Mouse (Mus musculus) erythroblast, embryonic 14.5 days (primary cell): ENCODE data around the gene Sema5b. TPM values are rescaled to one million over a fixed set of nuclear protein-coding genes. Genes with fewer than 3 reads are reported as not detected.

Experiments
- H3K27me3 ChIP-seq: 2 replicates; pipeline ENCODE4 v1.6.1; 2012; ENCODE audit warnings: inconsistent platforms; ENCODE audit not compliant: control insufficient read depth
- H3K36me3 ChIP-seq: 2 replicates; pipeline ENCODE4 v1.6.1; 2012; ENCODE audit warnings: mild to moderate bottlenecking, inconsistent platforms; ENCODE audit not compliant: control insufficient read depth
- H3K4me1 ChIP-seq: 2 replicates; pipeline ENCODE4 v1.6.1; 2012; ENCODE audit warnings: inconsistent platforms; ENCODE audit not compliant: control insufficient read depth
- H3K4me3 ChIP-seq: replicated peaks from 2 replicates; pipeline ENCODE3; 2012; ENCODE audit warnings: moderate library complexity, mild to moderate bottlenecking, inconsistent platforms
- H3K9me3 ChIP-seq: 2 replicates; pipeline ENCODE4 v1.6.1; 2012; ENCODE audit warnings: low read length, inconsistent platforms, mixed read lengths; ENCODE audit not compliant: control insufficient read depth
- GATA1 ChIP-seq: IDR thresholded peaks from 2 replicates; pipeline ENCODE4 v1.6.1; 2012; ENCODE audit warnings: low read length, inconsistent platforms, mixed read lengths
- TAL1 ChIP-seq: IDR thresholded peaks from 3 replicates; pipeline ENCODE4 v1.6.1; 2012; ENCODE audit warnings: low read length, inconsistent platforms, mixed read lengths
- polyA plus RNA-seq: library from polyadenylated mRNA; stranded (reverse); fragments of >175 nt; gene quantifications from 2 replicates; pipeline ENCODE4 v1.2.3, GENCODE M21; 2012

The Sema5b gene
- polyA plus RNA-seq, 1 experiment, result 0.02 TPM

- Histone ChIP-seq H3K27me3 (no peaks in the 10 kb centered on the region), H3K4me1 (no peaks in the 10 kb centered on the region), H3K36me3 (no peaks in the 10 kb centered on the region), H3K9me3 (no peaks in the 10 kb centered on the region), H3K4me3 (no peak overlapping the region)
- TF ChIP-seq GATA1 (no peak), TAL1 (no peak)
Measured at GRCm38 (mm10) chr16:35613851-35614804, 73.2 kb downstream of the Sema5b start.

- TF ChIP-seq GATA1, result no peak
- TF ChIP-seq TAL1, result no peak
- Histone ChIP-seq H3K9me3 (no peaks in the 10 kb centered on the region), H3K36me3 (no peaks in the 10 kb centered on the region), H3K4me3 (no peak overlapping the region), H3K27me3 (no peaks in the 10 kb centered on the region), H3K4me1 (no peaks in the 10 kb centered on the region)
Measured at GRCm38 (mm10) chr16:35617732-35618131, 76.8 kb downstream of the Sema5b start.

- Histone ChIP-seq H3K4me3 (no peak overlapping the region), H3K36me3 (no peaks in the 10 kb centered on the region), H3K4me1 (no peaks in the 10 kb centered on the region), H3K9me3 (no peaks in the 10 kb centered on the region), H3K27me3 (no peaks in the 10 kb centered on the region)
- TF ChIP-seq GATA1 (no peak), TAL1 (no peak)
Measured at GRCm38 (mm10) chr16:35623026-35623425, 82.1 kb downstream of the Sema5b start.

GRCm38 (mm10) chr16:35623986-35624385 lies 83.0 kb downstream of the Sema5b start:
- Histone ChIP-seq H3K36me3 (no peaks in the 10 kb centered on the region), H3K4me1 (no peaks in the 10 kb centered on the region), H3K27me3 (no peaks in the 10 kb centered on the region), H3K4me3 (no peak overlapping the region), H3K9me3 (no peaks in the 10 kb centered on the region)
- TF ChIP-seq GATA1 (no peak), TAL1 (no peak)

- no peaks in the 10 kb centered on the region for H3K27me3 ChIP-seq
- TF ChIP-seq TAL1, result no peak
- TF ChIP-seq GATA1, result no peak
Measured at GRCm38 (mm10) chr16:35624877-35625276, 83.9 kb downstream of the Sema5b start.

GRCm38 (mm10) chr16:35625286-35626020 lies 84.5 kb downstream of the Sema5b start:
- H3K4me3 ChIP-seq, result no peak overlapping the region
- H3K27me3 ChIP-seq, result no peaks in the 10 kb centered on the region
- no peaks in the 10 kb centered on the region for H3K9me3 ChIP-seq
- no peaks in the 10 kb centered on the region for H3K4me1 ChIP-seq
- no peaks in the 10 kb centered on the region for H3K36me3 ChIP-seq
- TF ChIP-seq GATA1 (no peak), TAL1 (no peak)

More at GRCm38 (mm10) chr16:35624877-35625276, 83.9 kb downstream of the Sema5b start:
- Histone ChIP-seq H3K4me1 (no peaks in the 10 kb centered on the region), H3K36me3 (no peaks in the 10 kb centered on the region), H3K4me3 (no peak overlapping the region), H3K9me3 (no peaks in the 10 kb centered on the region)

- H3K36me3 ChIP-seq, result no peaks in the 10 kb centered on the region
- no peaks in the 10 kb centered on the region for H3K27me3 ChIP-seq
- no peak overlapping the region for H3K4me3 ChIP-seq
Measured at GRCm38 (mm10) chr16:35627992-35628607, 87.2 kb downstream of the Sema5b start.

GRCm38 (mm10) chr16:35630470-35631183 lies 89.7 kb downstream of the Sema5b start:
- Histone ChIP-seq H3K4me3 (no peak overlapping the region), H3K9me3 (no peaks in the 10 kb centered on the region), H3K4me1 (no peaks in the 10 kb centered on the region), H3K27me3 (no peaks in the 10 kb centered on the region), H3K36me3 (no peaks in the 10 kb centered on the region)
- no peak for TF ChIP-seq GATA1
- no peak for TF ChIP-seq TAL1

More at GRCm38 (mm10) chr16:35627992-35628607, 87.2 kb downstream of the Sema5b start:
- TF ChIP-seq GATA1 (no peak), TAL1 (no peak)
- no peaks in the 10 kb centered on the region for H3K4me1 ChIP-seq
- no peaks in the 10 kb centered on the region for H3K9me3 ChIP-seq

- no peaks in the 10 kb centered on the region for H3K9me3 ChIP-seq
- H3K36me3 ChIP-seq, result no peaks in the 10 kb centered on the region
Measured at GRCm38 (mm10) chr16:35633058-35633457, 92.1 kb downstream of the Sema5b start.

More at GRCm38 (mm10) chr16:35633058-35633457, 92.1 kb downstream of the Sema5b start:
- no peak for TF ChIP-seq GATA1
- no peak for TF ChIP-seq TAL1
- Histone ChIP-seq H3K4me3 (no peak overlapping the region), H3K4me1 (no peaks in the 10 kb centered on the region), H3K27me3 (no peaks in the 10 kb centered on the region)
